Mouse (Mus musculus) megakaryocyte-erythroid progenitor cell, adult 5-6 weeks (primary cell): ENCODE data around the gene Defb47. TPM values are rescaled to one million over a fixed set of nuclear protein-coding genes. Genes with fewer than 3 reads are reported as not detected.

Experiments
- ATAC-seq: replicated peaks from 2 replicates; pipeline ENCODE4 v1.8.0; 2016; ENCODE audit warnings: mild to moderate bottlenecking, inconsistent platforms; ENCODE audit not compliant: severe bottlenecking, poor library complexity, low FRiP score, low TSS enrichment
- total RNA-seq, 2 experiments: library from RNA; stranded (forward) in 1 of 2; stranded (reverse) in 1 of 2; fragments of 200-1000, 215-1000 nt in 1 of 2; fragments of >200 nt in 1 of 2; fragmentation: Nextera tagmentation in 1 of 2; gene quantifications; 2 replicates each; pipeline ENCODE4 v1.2.3; 2014 to 2017

The Defb47 gene
- total RNA-seq (2014; fragmentation: Nextera tagmentation) (not detected in 2 replicates), total RNA-seq (2017) (not detected in 2 replicates)

DNA sequence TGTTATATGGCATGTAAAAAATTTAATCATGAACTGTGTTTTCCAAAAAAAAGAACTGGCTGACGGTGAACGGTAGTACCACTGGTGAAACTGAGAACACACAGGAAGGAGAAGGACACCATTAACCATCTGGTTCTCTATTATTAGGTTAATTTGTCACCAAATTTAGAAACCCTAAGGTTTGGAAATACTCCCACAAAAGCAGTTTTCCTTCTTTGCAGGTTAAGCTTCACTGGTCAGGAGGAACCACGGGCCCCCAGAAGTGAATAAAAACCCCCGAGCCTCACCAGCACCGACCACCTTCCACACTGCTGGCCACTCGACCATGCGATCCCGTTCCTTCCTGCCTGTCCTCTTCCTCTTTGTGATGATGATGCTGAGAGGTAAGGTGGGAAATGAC, at the start of gene Defb47:
Gene Defb47, plus strand, starts transcription at position 301 of the 400 bp plus-strand sequence.
- ATAC-seq = no peak

DNA sequence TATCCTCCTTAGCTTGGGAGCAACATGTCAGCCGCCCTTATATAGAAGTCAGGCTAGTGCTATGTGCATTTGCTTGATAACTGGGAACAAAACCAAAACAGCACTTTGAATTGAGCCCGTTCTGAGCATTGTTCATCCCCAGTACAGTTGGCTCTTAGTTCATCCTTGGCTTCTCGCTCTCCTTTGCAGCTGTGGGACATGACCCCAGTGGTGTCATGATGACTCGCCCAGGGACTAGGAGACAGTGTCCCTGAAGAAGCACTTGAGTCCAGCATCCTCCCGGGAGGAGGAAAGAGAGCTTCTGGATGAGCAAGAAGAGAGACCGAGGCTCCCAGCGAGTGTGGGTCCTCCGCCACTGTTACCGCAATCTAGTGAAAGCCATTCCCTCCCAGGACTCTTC, 41.8 kb upstream of the Defb47 start:
- no peak for ATAC-seq

DNA sequence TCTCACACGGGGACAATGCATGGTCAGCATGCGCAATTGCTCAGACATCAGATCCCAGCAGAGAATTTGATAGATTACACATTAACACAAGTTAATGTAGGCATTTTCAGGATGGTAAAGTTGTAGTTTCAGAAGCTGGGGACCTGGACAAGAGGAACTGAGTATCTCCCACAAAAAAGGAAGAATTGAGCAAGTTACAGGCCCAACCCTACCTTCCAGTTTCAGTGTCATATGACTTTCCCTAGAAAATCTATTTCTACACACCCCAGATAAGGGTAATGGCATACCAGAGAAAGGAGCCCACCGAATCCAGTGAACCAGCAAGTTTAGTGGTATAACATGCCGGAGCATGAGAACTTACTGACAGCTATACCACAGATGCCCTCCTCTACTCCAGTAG, 34.2 kb upstream of the Defb47 start:
- no peak for ATAC-seq

DNA sequence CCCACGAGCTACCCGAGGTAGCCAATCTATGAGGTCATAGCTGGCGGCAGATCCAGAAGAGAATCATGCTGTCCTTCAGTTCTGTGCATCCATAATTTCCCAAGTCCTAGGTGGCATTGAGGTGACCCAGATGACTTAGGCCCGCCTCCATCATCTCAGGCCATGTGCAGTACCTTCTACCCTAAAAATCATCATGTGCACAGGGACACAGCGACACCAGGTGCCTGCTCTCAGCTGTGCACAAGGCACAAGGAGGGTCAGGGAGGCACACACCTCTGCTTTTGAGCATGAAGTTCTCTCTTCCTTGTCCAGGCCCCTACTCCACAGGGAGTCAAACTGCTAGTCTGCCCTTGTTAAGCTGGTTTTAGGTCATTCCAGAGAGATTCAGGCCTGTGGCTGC, 32.5 kb upstream of the Defb47 start:
- ATAC-seq = no peak

DNA sequence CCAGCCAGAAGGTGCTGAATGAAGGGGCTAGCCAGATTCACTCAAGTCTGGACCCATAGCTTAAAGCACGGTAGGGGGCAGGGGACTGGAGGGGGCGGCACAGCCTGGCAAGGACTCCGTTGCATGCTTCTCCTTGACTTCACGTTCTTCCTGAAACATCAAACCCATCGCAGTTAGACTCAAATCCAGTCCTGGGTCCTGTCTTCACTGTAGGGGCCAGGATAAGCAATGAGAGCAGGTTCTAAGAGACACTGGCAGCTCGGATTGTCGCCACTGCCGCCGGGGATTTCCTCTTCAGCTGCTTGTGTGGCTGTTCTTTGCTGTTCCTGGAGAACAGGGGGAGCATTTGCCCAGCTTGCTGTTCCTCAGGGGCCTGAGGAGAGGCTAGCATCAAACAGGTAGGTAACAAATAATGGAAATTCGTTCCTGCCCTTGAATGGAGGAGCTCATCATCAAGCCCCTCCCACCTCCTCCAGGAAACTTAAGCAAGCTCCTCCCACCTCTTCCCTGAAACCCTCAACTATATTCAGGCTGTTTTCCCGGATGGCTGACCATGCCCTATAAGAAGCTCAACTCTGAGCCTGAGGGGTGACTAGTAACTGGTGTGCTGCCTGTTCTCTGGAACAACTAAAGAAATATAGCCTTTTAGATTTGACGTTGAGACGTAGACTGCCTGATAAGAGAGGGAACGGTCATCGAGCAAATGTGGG, 31.9 kb upstream of the Defb47 start:
- ATAC-seq = no peak

DNA sequence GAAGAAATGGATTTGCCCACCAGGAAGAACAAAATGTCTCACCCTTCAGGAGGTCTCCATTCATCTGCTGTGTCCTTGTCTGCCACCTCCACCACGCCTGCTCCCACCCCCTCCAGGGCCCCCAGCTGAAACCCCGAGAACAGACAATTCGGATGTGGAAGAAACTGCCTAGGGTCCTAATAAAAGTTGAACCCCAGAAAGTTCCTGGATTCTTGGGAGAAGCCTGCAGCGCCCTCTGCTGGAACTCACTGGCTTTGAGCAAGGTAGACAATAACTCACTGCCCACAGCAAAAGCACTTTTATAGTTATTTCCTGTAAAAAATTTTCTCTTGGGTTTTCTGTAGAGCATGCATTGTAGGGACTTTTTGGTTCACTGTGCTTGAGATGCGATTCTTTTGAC, 22.8 kb upstream of the Defb47 start:
- no peak for ATAC-seq

DNA sequence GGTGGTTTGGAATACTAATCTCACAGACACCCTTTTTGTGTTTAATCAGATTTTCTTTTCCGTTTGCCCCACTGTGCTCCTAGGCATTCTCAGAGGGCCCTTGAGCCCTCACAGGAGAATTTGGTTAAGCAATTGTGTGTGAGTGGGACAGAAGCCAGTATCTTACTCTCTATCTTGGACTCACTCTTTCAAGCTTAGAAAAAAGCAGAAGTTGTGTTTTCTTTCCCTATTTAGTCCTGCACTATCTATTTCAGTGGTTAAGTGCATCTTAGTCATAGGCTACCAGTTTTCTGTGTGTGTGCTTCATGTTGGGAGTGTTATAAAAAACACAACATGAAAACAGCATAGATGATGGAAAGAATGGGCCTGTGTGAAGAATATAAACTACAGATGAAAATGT, 18.1 kb upstream of the Defb47 start:
- no peak for ATAC-seq

DNA sequence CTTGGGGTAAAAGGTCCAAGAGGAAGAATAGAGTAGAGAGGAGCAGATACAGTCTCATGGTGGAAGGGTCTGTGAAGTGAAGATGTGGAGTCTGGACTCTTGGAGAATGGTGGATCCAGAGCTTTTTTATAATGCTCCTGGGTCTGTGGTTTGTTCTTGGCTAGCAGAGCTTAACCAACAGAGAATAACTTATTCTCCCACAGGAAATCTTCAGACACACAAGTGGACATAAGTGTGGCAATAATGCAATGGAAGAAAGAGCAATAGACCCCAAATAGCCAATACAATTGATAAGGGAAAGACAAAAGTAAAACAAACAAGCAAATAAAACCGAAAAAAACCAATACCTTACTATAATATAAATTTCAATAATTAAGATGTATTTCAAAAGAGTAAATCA, 13.5 kb upstream of the Defb47 start, which contains the start of gene Defb48:
Gene Defb48, minus strand, starts transcription at position 101 of the 400 bp plus-strand sequence.
- ATAC-seq = no peak

DNA sequence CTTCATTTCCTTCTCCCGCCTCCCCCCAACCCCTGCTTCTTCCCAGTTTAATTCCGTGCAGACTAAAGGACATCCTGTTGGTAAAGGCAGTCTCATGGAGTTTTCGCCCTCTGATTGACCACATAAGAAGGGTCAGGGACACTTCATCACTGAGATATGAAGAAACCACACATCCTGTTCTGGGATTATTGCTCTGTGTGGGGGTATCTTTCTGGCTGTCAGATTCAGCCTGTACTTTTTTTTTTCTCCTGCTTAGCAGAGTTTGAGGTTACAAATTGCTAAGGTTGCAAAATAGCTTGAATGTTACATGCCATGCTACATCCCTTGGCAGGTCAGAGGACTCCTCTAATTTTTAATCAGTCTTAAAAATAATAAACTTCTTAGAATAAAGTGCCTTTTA, 6.6 kb upstream of the Defb47 start:
- no peak for ATAC-seq

DNA sequence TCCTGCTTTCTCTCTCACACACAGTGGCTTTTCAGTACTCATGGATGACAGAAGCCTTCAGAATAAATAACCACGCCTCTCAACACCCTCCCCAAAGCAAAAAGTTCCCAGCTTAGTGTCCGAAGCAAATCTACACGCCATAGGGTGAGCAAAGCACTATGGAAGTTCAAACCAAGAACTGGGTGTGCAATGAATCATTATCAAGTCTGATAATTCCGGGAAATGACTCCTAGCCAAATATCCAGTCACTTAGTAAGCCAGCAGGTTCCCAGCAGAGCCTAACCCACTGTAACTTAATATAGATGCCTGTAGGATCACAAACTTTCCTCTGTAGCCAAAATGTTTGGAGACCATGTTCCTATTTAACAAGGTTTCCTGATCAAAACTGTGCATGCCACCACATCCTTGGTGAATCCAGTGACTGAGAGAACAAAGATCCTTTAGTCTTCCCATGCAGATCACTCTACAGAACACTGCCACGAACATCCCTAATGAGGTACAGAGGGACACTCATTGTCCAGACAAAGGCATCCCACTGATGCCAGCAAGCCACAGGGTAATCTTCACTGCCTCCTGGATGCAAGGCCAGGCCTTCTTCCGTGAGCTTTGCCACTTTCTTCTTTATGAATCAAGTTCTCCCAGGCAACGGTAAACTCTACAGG, 5.9 kb upstream of the Defb47 start:
- no peak for ATAC-seq

DNA sequence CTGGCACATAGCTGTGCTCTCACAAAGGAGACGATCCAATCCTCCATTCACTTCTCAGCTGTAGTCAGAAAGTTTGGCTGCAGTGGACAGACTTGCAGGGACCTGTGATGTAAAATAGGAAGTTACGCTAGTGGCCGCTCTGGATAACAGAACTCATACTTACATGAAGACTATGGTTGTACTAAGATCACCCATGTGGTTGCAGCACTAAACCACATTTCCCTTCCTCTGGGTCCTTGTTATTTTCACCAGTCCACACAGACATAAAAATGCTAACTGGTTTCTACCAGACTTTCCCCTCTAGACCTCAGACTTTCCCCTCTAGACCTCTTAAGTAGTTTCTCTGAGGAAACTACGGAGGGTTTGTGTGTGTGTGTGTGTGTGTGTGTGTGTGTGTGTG, 1.1 kb downstream of the Defb47 start:
- ATAC-seq = no peak

DNA sequence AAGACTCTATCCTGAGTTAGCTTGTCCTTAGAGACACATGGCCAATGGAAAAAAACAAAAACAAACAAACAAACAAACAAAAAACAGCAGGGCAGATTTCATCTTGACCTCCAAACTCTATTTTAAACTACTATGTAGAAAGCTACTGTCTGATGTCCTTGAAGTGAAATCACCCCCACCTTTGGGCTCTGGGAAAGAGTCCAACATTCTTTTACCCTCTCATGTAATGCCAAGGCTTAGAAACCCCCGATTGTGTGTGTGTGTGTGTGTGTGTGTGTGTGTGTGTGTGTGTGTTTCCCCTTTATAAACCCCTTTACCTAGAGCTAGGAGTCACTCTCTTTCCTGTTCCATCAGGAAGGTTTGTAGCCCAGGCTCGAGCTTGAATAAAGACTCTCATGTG, 4.7 kb downstream of the Defb47 start:
- no peak for ATAC-seq

DNA sequence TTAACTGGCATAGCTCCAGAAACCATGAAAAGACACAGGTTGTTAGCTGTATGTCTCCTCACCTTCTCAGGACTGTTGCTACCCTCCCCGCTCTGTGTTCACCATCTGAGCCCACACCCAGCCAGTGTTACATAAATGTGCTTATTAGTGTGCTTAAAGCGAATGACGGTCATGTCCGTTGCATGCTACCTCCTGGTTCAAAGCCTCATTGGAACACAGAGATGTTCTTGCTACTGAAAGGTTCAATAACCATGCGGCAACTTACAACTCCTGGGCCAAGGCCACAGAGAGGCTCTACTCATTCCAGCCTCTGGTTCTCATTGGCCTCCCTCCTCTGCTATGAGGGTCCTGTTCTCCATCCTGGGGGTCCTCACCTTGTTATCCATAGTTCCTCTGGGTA, 13.6 kb downstream of the Defb47 start, which contains the start of gene Defb43:
Gene Defb43, plus strand, starts transcription at position 301 of the 400 bp plus-strand sequence.
- no peak for ATAC-seq

DNA sequence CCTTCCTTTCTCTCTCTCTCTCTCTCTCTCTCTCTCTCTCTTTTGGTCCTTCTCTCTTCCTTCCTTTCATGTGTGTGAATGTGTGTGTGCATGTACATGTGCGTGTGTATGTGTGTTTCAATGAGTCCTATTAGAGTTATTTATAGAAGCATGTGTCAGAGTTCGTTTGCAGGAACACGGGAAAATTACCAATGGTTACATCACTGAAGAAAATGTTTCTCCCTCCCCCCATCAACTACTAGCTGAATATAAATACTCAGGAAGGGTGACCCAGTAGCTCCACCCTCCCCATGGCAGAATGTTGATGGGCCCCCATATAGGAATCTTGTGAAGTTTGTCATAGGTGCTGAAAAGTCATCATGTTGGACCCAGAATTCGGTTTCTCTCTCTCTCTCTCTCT, 15.2 kb downstream of the Defb47 start:
- ATAC-seq = no peak

DNA sequence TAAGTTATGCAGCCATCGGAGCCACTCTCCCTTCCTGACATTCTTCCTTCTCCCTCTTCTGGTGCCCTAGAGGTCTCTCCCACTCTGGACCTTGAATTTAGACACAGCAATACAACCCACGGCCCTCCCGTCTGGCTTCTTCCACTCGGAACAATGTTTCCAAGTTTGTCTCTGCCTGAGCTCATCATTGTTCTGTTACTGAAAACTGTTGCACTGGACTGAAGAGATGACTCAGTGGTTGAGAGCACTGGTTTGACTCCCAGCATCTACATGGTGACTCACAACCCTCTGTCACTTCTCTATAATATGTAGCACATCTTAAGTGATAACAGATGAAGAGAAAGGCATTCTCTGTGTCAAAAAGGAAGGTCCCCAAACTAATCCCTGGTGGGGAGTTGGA, 16.8 kb downstream of the Defb47 start:
- no peak for ATAC-seq

DNA sequence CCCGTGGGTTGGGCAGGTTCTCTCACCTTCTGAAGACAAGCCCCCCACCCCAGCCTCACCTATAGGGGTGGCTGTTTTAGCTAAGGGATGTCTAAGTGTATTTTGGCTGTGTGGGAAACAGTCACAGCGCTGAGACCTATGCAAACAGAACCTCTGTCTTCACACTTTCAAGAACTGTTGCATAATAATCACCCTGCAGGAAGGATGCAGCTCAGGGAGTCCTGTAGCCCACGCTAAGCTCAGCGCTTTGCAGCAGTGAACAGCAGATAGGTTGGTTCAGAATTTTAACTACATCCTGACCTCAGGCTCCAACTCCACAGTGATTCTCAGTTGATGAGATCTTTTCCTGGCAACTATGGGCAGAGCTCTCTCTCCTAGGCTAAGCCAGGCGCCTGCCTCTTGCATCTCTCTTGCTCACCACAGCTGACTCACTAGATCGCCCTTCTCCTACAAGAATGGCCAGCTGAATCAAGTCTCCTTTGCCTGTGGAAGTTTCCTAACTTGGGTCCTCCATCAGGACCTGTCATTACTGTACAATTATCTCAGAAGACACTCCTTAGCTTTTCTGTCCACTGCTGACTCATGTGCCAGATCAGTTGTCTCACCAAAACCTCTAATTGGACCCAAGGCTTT, 22.8 kb downstream of the Defb47 start:
- no peak for ATAC-seq

DNA sequence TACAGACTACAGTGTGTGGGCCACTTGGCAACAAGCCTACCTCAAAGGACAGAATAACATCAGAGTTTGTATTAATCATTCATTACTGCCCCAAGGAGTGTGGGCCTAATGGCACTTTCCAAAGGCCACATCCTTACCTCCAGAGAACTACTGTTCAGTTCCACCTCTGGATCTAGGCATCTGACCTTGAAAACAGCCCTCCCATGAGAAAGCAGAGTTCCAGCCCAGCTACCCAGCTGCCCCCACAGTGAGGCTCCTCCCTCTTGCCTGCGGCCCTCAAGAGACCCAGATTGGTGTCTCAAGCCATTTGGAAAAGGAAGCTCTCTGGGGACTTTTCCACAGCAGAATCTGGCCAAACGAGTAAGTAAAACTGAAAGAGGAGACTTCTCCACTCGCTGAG, 48.8 kb downstream of the Defb47 start, which contains the start of gene Defb42:
Gene Defb42, plus strand, starts transcription at position 301 of the 400 bp plus-strand sequence.
- no peak for ATAC-seq

DNA sequence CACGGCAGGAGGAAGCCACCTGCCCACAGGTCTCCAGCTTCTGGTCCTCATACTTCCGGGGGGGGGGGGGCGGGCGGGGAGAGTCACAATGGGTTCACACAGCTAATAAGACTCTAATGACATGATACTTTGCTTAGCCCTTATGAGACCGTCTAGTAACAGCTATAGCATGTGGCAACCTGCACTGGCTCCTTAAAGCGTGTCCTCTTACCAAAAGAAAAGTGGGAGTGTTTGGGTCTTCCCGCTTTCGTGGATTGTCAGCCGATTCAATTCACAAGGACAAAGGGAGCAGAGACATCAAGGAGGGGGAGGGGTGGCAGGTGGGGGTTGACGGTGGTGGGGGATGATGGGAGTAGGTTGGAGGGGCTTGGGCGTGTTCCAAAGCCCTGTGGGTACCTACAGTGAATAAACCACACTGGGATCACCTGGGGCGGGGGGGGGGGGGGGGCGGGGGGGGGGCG, 52.1 kb downstream of the Defb47 start, which contains the start of gene Defb30:
Gene Defb30, minus strand, starts transcription at position 51 of the 461 bp plus-strand sequence.
- ATAC-seq = no peak
